Mouse (Mus musculus): ENCODE measurements around the gene Myh3. TPM values are rescaled to one million over a fixed set of nuclear protein-coding genes. Genes with fewer than 3 reads are reported as not detected.

Gene Myh3
- polyA plus RNA-seq, 1 experiment from 2014 or later: 0.10 TPM

- H3K27me3 ChIP-seq (replicated peaks; ENCODE audit: control insufficient read depth, insufficient read depth, low read length): no peaks in the 10 kb centered on the region
- peaks cover 36% of the 10 kb centered on the region for H3K36me3 ChIP-seq (ENCODE audit: control insufficient read depth, insufficient read depth)
- H3K9me3 ChIP-seq (ENCODE audit: control insufficient read depth): no peaks in the 10 kb centered on the region
- TF ChIP-seq CTCF (IDR thresholded peaks at IDR 0.05; ENCODE audit: low read depth): 0 out of 2 replicates have a peak, but pooled peaks have one; percentile 36
- no peak overlapping the region for H3K4me3 ChIP-seq (ENCODE audit: low read depth, low read length)
- no peak for ATAC-seq
- H3K27ac ChIP-seq (ENCODE audit: low read depth, low read length): no peak overlapping the region
- H3K9ac ChIP-seq (ENCODE audit: low read depth, low read length): no peak overlapping the region
- H3K4me2 ChIP-seq (replicated peaks; ENCODE audit: low read depth): no peak overlapping the region
- H3K4me1 ChIP-seq (replicated peaks; ENCODE audit: control insufficient read depth, insufficient read depth, low read length): 0 out of 2 replicates have a peak, but pooled peaks cover under 1% of the 10 kb centered on the region
- WGBS: 89% methylated on average over 3 of the region's 3 CpGs
Measured at GRCm38 (mm10) chr11:67039799-67040198, 38.3 kb upstream of the Myh3 start.

- peaks cover 36% of the 10 kb centered on the region for H3K36me3 ChIP-seq (ENCODE audit: control insufficient read depth, insufficient read depth)
- TF ChIP-seq CTCF (IDR thresholded peaks at IDR 0.05; ENCODE audit: low read depth): no peak
- no peak for ATAC-seq
- 92% methylated on average over 6 of the region's 6 CpGs for WGBS
- no peak overlapping the region for H3K4me2 ChIP-seq (replicated peaks; ENCODE audit: low read depth)
- H3K9me3 ChIP-seq (ENCODE audit: control insufficient read depth): no peaks in the 10 kb centered on the region
- no peak overlapping the region for H3K9ac ChIP-seq (ENCODE audit: low read depth, low read length)
- no peaks in the 10 kb centered on the region for H3K27me3 ChIP-seq (replicated peaks; ENCODE audit: control insufficient read depth, insufficient read depth, low read length)
- no peak overlapping the region for H3K27ac ChIP-seq (ENCODE audit: low read depth, low read length)
- no peak overlapping the region for H3K4me3 ChIP-seq (ENCODE audit: low read depth, low read length)
- H3K4me1 ChIP-seq (replicated peaks; ENCODE audit: control insufficient read depth, insufficient read depth, low read length): 0 out of 2 replicates have a peak, but pooled peaks cover 6% of the 10 kb centered on the region
Measured at GRCm38 (mm10) chr11:67040483-67040882, 37.6 kb upstream of the Myh3 start.

- 0 out of 2 replicates have a peak, but pooled peaks cover 6% of the 10 kb centered on the region for H3K4me1 ChIP-seq (replicated peaks; ENCODE audit: control insufficient read depth, insufficient read depth, low read length)
- ATAC-seq: no peak
- H3K4me3 ChIP-seq (ENCODE audit: low read depth, low read length): no peak overlapping the region
- no peak overlapping the region for H3K9ac ChIP-seq (ENCODE audit: low read depth, low read length)
- TF ChIP-seq CTCF (IDR thresholded peaks at IDR 0.05; ENCODE audit: low read depth): no peak
- H3K4me2 ChIP-seq (replicated peaks; ENCODE audit: low read depth): no peak overlapping the region
- no peaks in the 10 kb centered on the region for H3K9me3 ChIP-seq (ENCODE audit: control insufficient read depth)
- H3K27me3 ChIP-seq (replicated peaks; ENCODE audit: control insufficient read depth, insufficient read depth, low read length): no peaks in the 10 kb centered on the region
- WGBS: 57% methylated on average over 8 of the region's 8 CpGs
- H3K27ac ChIP-seq (ENCODE audit: low read depth, low read length): no peak overlapping the region
- H3K36me3 ChIP-seq (ENCODE audit: control insufficient read depth, insufficient read depth): peaks cover 39% of the 10 kb centered on the region
Measured at GRCm38 (mm10) chr11:67043007-67043406, 35.1 kb upstream of the Myh3 start.

GRCm38 (mm10) chr11:67044959-67045358 is 33.1 kb upstream of the Myh3 start:
- 41% methylated on average over 6 of the region's 6 CpGs for WGBS
- Histone ChIP-seq H3K9me3 (ENCODE audit: control insufficient read depth) (no peaks in the 10 kb centered on the region), H3K27ac (ENCODE audit: low read depth, low read length) (0 out of 2 replicates have a peak overlapping the region, but pooled peaks have one; percentile 52), H3K27me3 (replicated peaks; ENCODE audit: control insufficient read depth, insufficient read depth, low read length) (no peaks in the 10 kb centered on the region), H3K36me3 (ENCODE audit: control insufficient read depth, insufficient read depth) (peaks cover 29% of the 10 kb centered on the region), H3K4me1 (replicated peaks; ENCODE audit: control insufficient read depth, insufficient read depth, low read length) (0 out of 2 replicates have a peak, but pooled peaks cover 6% of the 10 kb centered on the region), H3K4me3 (ENCODE audit: low read depth, low read length) (no peak overlapping the region), H3K9ac (ENCODE audit: low read depth, low read length) (no peak overlapping the region; the same call in 1 of the 2 replicates), H3K4me2 (replicated peaks; ENCODE audit: low read depth) (peak overlapping the region; percentile 21; the same call in 1 of the 2 replicates)
- TF ChIP-seq CTCF (IDR thresholded peaks at IDR 0.05; ENCODE audit: low read depth): no peak
- peak; percentile 62; the same call in 1 of the 2 replicates for ATAC-seq

GRCm38 (mm10) chr11:67047199-67047598 is 30.9 kb upstream of the Myh3 start:
- 77% methylated on average over 5 of the region's 5 CpGs for WGBS

GRCm38 (mm10) chr11:67048496-67048895 is 29.6 kb upstream of the Myh3 start:
- H3K9ac ChIP-seq (ENCODE audit: low read depth, low read length): no peak overlapping the region

More at GRCm38 (mm10) chr11:67047199-67047598, 30.9 kb upstream of the Myh3 start:
- Histone ChIP-seq H3K4me1 (replicated peaks; ENCODE audit: control insufficient read depth, insufficient read depth, low read length) (peaks cover 6% of the 10 kb centered on the region; the same call in 1 of the 2 replicates), H3K36me3 (ENCODE audit: control insufficient read depth, insufficient read depth) (peaks cover 12% of the 10 kb centered on the region; the same call in 1 of the 2 replicates), H3K9ac (ENCODE audit: low read depth, low read length) (no peak overlapping the region), H3K27ac (ENCODE audit: low read depth, low read length) (no peak overlapping the region), H3K4me3 (ENCODE audit: low read depth, low read length) (no peak overlapping the region), H3K4me2 (replicated peaks; ENCODE audit: low read depth) (no peak overlapping the region), H3K9me3 (ENCODE audit: control insufficient read depth) (no peaks in the 10 kb centered on the region), H3K27me3 (replicated peaks; ENCODE audit: control insufficient read depth, insufficient read depth, low read length) (no peaks in the 10 kb centered on the region)
- no peak for TF ChIP-seq CTCF (IDR thresholded peaks at IDR 0.05; ENCODE audit: low read depth)
- no peak for ATAC-seq

More at GRCm38 (mm10) chr11:67048496-67048895, 29.6 kb upstream of the Myh3 start:
- Histone ChIP-seq H3K9me3 (ENCODE audit: control insufficient read depth) (no peaks in the 10 kb centered on the region), H3K4me3 (ENCODE audit: low read depth, low read length) (no peak overlapping the region), H3K27ac (ENCODE audit: low read depth, low read length) (no peak overlapping the region), H3K27me3 (replicated peaks; ENCODE audit: control insufficient read depth, insufficient read depth, low read length) (no peaks in the 10 kb centered on the region), H3K4me2 (replicated peaks; ENCODE audit: low read depth) (no peak overlapping the region), H3K36me3 (ENCODE audit: control insufficient read depth, insufficient read depth) (peaks cover 6% of the 10 kb centered on the region; the same call in 1 of the 2 replicates), H3K4me1 (replicated peaks; ENCODE audit: control insufficient read depth, insufficient read depth, low read length) (peaks cover 6% of the 10 kb centered on the region; the same call in 1 of the 2 replicates)
- TF ChIP-seq CTCF (IDR thresholded peaks at IDR 0.05; ENCODE audit: low read depth): no peak
- ATAC-seq: no peak
- 85% methylated on average over 8 of the region's 8 CpGs for WGBS
